20 mouse cellular contexts compared by ENCODE assay signal in genomic region chr2:24472111-24472510, GRCm38 (mm10). TPM values are rescaled to one million over a fixed set of nuclear protein-coding genes. Genes with fewer than 3 reads are reported as not detected.
DNase-seq lines count a peak whose midpoint lies in the region; ATAC-seq and TF ChIP-seq lines count a peak whose summit lies in the region.
"Had no signal": no experiment of that assay in that cellular context is flagged by ENCODE, and none has a peak within 500 bp of the region (broad histone marks: within the 10 kb centered on the region; RNA-seq: fewer than 3 reads in every experiment).

No protein-coding gene starts in this region.

- WGBS in forebrain, postnatal 0 days, result 6% methylated on average over 7 of the region's 7 CpGs
- WGBS in forebrain, embryonic 13.5 days, result 2% methylated on average over 7 of the region's 7 CpGs
- 4% methylated on average over 7 of the region's 7 CpGs for WGBS in midbrain, embryonic 10.5 days
- WGBS in midbrain, postnatal 0 days, result 11% methylated on average over 7 of the region's 7 CpGs
- 9% methylated on average over 7 of the region's 7 CpGs for WGBS in hindbrain, embryonic 14.5 days
- WGBS in neural tube, embryonic 15.5 days, result 5% methylated on average over 7 of the region's 7 CpGs

- H3K4me3 ChIP-seq in forebrain, postnatal 0 days (ENCODE audit: low read depth, low read length), result no peak overlapping the region
- no peak overlapping the region for H3K4me3 ChIP-seq in forebrain, embryonic 13.5 days
- H3K4me3 ChIP-seq in midbrain, embryonic 10.5 days, result no peak overlapping the region
- H3K4me3 ChIP-seq in midbrain, postnatal 0 days (ENCODE audit: low read depth, low read length), result no peak overlapping the region
- H3K4me3 ChIP-seq in hindbrain, embryonic 14.5 days (replicated peaks; ENCODE audit: low read length), result peak overlapping the region; percentile 38
- peak overlapping the region; percentile 22 for H3K4me3 ChIP-seq in neural tube, embryonic 15.5 days (replicated peaks)
- H3K4me3 ChIP-seq: embryonic facial prominence, embryonic 15.5 days; gastrocnemius, adult 2 months; heart, adult 2 months; layer of hippocampus, adult 2 months; left cerebral cortex, adult 2 months had no signal

- H3K27me3 ChIP-seq in forebrain, postnatal 0 days (ENCODE audit: insufficient read depth, low read length), result peaks cover 63% of the 10 kb centered on the region
- peaks cover 75% of the 10 kb centered on the region for H3K27me3 ChIP-seq in forebrain, embryonic 13.5 days
- peaks cover 98% of the 10 kb centered on the region for H3K27me3 ChIP-seq in midbrain, embryonic 10.5 days (ENCODE audit: low read depth, poor library complexity, severe bottlenecking)
- peaks cover 29% of the 10 kb centered on the region for H3K27me3 ChIP-seq in midbrain, postnatal 0 days (ENCODE audit: insufficient read depth, low read length)
- peaks cover 77% of the 10 kb centered on the region for H3K27me3 ChIP-seq in hindbrain, embryonic 14.5 days (ENCODE audit: control insufficient read depth, insufficient read depth, low read length)
- peaks cover 38% of the 10 kb centered on the region for H3K27me3 ChIP-seq in neural tube, embryonic 15.5 days (replicated peaks)

- no peaks in the 10 kb centered on the region for H3K4me1 ChIP-seq in forebrain, postnatal 0 days (ENCODE audit: insufficient read depth)
- H3K4me1 ChIP-seq in forebrain, embryonic 13.5 days, result peaks cover 11% of the 10 kb centered on the region
- peaks cover 41% of the 10 kb centered on the region for H3K4me1 ChIP-seq in midbrain, embryonic 10.5 days
- H3K4me1 ChIP-seq in midbrain, postnatal 0 days (ENCODE audit: insufficient read depth, low read length), result peaks cover 9% of the 10 kb centered on the region; the same call in 1 of the 2 replicates
- H3K4me1 ChIP-seq in hindbrain, embryonic 14.5 days (replicated peaks; ENCODE audit: control insufficient read depth, insufficient read depth, low read length), result peaks cover 15% of the 10 kb centered on the region
- peaks cover 31% of the 10 kb centered on the region for H3K4me1 ChIP-seq in neural tube, embryonic 15.5 days

- H3K9ac ChIP-seq in forebrain, postnatal 0 days, result no peak overlapping the region
- H3K9ac ChIP-seq in forebrain, embryonic 13.5 days, result no peak overlapping the region
- H3K9ac ChIP-seq in midbrain, postnatal 0 days (replicated peaks; ENCODE audit: low read length, poor library complexity, severe bottlenecking), result no peak overlapping the region
- 0 out of 2 replicates have a peak overlapping the region, but pooled peaks have one; percentile 62 for H3K9ac ChIP-seq in hindbrain, embryonic 14.5 days
- no peak overlapping the region for H3K9ac ChIP-seq in neural tube, embryonic 15.5 days (replicated peaks)
- H3K9ac ChIP-seq: embryonic facial prominence, embryonic 15.5 days had no signal

- no peak overlapping the region for H3K27ac ChIP-seq in forebrain, postnatal 0 days (ENCODE audit: low read depth, low read length)
- H3K27ac ChIP-seq in forebrain, embryonic 13.5 days, result no peak overlapping the region
- H3K27ac ChIP-seq in midbrain, embryonic 10.5 days (replicated peaks), result no peak overlapping the region
- H3K27ac ChIP-seq in midbrain, postnatal 0 days (ENCODE audit: low read depth, low read length), result no peak overlapping the region
- H3K27ac ChIP-seq in hindbrain, embryonic 14.5 days, result peak overlapping the region; percentile 49; the same call in 1 of the 2 replicates
- peak overlapping the region; percentile 28; the same call in 1 of the 2 replicates for H3K27ac ChIP-seq in neural tube, embryonic 15.5 days (replicated peaks)
- H3K27ac ChIP-seq: embryonic facial prominence, embryonic 15.5 days; gastrocnemius, adult 2 months; heart, adult 2 months; layer of hippocampus, adult 2 months; left cerebral cortex, adult 2 months; macrophage had no signal

- no peaks in the 10 kb centered on the region for H3K36me3 ChIP-seq in forebrain, postnatal 0 days (ENCODE audit: insufficient read depth)
- no peaks in the 10 kb centered on the region for H3K36me3 ChIP-seq in forebrain, embryonic 13.5 days (ENCODE audit: poor library complexity, severe bottlenecking)
- H3K36me3 ChIP-seq in midbrain, embryonic 10.5 days, result no peaks in the 10 kb centered on the region
- H3K36me3 ChIP-seq in midbrain, postnatal 0 days (ENCODE audit: insufficient read depth, low read length), result no peaks in the 10 kb centered on the region
- H3K36me3 ChIP-seq in hindbrain, embryonic 14.5 days (replicated peaks; ENCODE audit: control insufficient read depth, insufficient read depth), result no peaks in the 10 kb centered on the region
- no peaks in the 10 kb centered on the region for H3K36me3 ChIP-seq in neural tube, embryonic 15.5 days
- H3K36me3 ChIP-seq: embryonic facial prominence, embryonic 15.5 days had no signal

- ATAC-seq in forebrain, postnatal 0 days, result no peak
- no peak for ATAC-seq in forebrain, embryonic 13.5 days
- no peak for ATAC-seq in midbrain, postnatal 0 days (ENCODE audit: low FRiP score)
- no peak for ATAC-seq in hindbrain, embryonic 14.5 days (ENCODE audit: low FRiP score)
- ATAC-seq in neural tube, embryonic 15.5 days (ENCODE audit: low FRiP score), result no peak
- ATAC-seq: activated CD4-positive, CD25-positive, alpha-beta regulatory T cell, adult 4 months; inflammation-experienced regulatory T-cells, adult 6 months had no signal

- no peak overlapping the region for H3K4me2 ChIP-seq in forebrain, postnatal 0 days (ENCODE audit: low read depth)
- H3K4me2 ChIP-seq in forebrain, embryonic 13.5 days, result no peak overlapping the region
- H3K4me2 ChIP-seq in midbrain, postnatal 0 days (ENCODE audit: low read depth, low read length, poor library complexity, severe bottlenecking), result no peak overlapping the region
- peak overlapping the region; percentile 55 for H3K4me2 ChIP-seq in hindbrain, embryonic 14.5 days (replicated peaks)
- H3K4me2 ChIP-seq in neural tube, embryonic 15.5 days, result peak overlapping the region; percentile 35
- H3K4me2 ChIP-seq: embryonic facial prominence, embryonic 15.5 days had no signal

- H3K9me3 ChIP-seq in forebrain, postnatal 0 days (ENCODE audit: low read length), result no peaks in the 10 kb centered on the region
- no peaks in the 10 kb centered on the region for H3K9me3 ChIP-seq in forebrain, embryonic 13.5 days (replicated peaks)
- H3K9me3 ChIP-seq in midbrain, embryonic 10.5 days (replicated peaks), result no peaks in the 10 kb centered on the region
- H3K9me3 ChIP-seq in midbrain, postnatal 0 days (ENCODE audit: low read length), result no peaks in the 10 kb centered on the region
- H3K9me3 ChIP-seq in hindbrain, embryonic 14.5 days (ENCODE audit: control insufficient read depth, low read length), result no peaks in the 10 kb centered on the region
- no peaks in the 10 kb centered on the region for H3K9me3 ChIP-seq in neural tube, embryonic 15.5 days (replicated peaks)
- H3K9me3 ChIP-seq: embryonic facial prominence, embryonic 15.5 days had no signal

- no peak for TF ChIP-seq CTCF in forebrain, postnatal 0 days (IDR thresholded peaks at IDR 0.05; ENCODE audit: low read depth)
- no peak for TF ChIP-seq CTCF in midbrain, postnatal 0 days (IDR thresholded peaks at IDR 0.05)

- peak; percentile 38 for DNase-seq in forebrain, postnatal 0 days
- peak; percentile 23 for DNase-seq in midbrain, embryonic 10.5 days (ENCODE audit: low spot score)
- DNase-seq in midbrain, postnatal 0 days (ENCODE audit: low spot score), result no peak
- DNase-seq in hindbrain, embryonic 14.5 days (ENCODE audit: low spot score), result no peak
- DNase-seq in frontal cortex, postnatal 14 days (ENCODE audit: low spot score in 2 of 2), result no peak
- DNase-seq in frontal cortex, postnatal 10 days (ENCODE audit: low spot score in 2 of 2), result no peak
- DNase-seq: cerebellum, postnatal 25 days; gastrocnemius, adult 2 months; heart, adult 2 months had no signal

RNA-seq across cellular contexts. Expression of gene Pax8, which starts 3.3 kb away (rescaled TPM):
- total RNA-seq in forebrain, postnatal 0 days (2014; rRNA removed), result not detected in 2 replicates
- polyA plus RNA-seq in forebrain, postnatal 0 days (2015; fragmentation: Nextera tagmentation; extraction: Ambion mirVana), result 0.18 and 0.19 TPM in 2 replicates
- 0.09 TPM in 2 replicates for polyA plus RNA-seq in forebrain, embryonic 13.5 days (2015; fragmentation: Nextera tagmentation; extraction: Ambion mirVana)
- polyA plus RNA-seq in midbrain, embryonic 10.5 days (2016; fragmentation: Nextera tagmentation; extraction: Ambion mirVana), result 6.8 and 7.2 TPM in 2 replicates
- 6.4 and 13.3 TPM in 2 replicates for total RNA-seq in midbrain, postnatal 0 days (2014; rRNA removed)
- polyA plus RNA-seq in midbrain, postnatal 0 days (2015; fragmentation: Nextera tagmentation; extraction: Ambion mirVana), result 2.7 and 4.0 TPM in 2 replicates
- polyA plus RNA-seq in hindbrain, embryonic 14.5 days (2014; fragmentation: Nextera tagmentation; extraction: Ambion mirVana), result 24.5 and 33.0 TPM in 2 replicates
- 38.0 and 42.0 TPM in 2 replicates for polyA plus RNA-seq in neural tube, embryonic 15.5 days (2015; fragmentation: Nextera tagmentation; extraction: Ambion mirVana)
- total RNA-seq: gastrocnemius, adult 2 months; heart, adult 2 months; layer of hippocampus, adult 2 months; left cerebral cortex, adult 2 months; monocyte, adult 5-6 weeks had no signal
- polyA plus RNA-seq: activated CD4-positive, CD25-positive, alpha-beta regulatory T cell, adult 4 months; heart, adult 2 months; heart, postnatal 0 days; inflammation-experienced regulatory T-cells, adult 6 months; limb, embryonic 14.5 days; macrophage had no signal

Comparison
In these comparisons a context has a peak if more than half of its experiments do, and no peak if none do; other contexts are left out.
1. DNase-seq: peak in forebrain, postnatal 0 days (single experiment) and midbrain, embryonic 10.5 days (single experiment); none in midbrain, postnatal 0 days (single experiment), hindbrain, embryonic 14.5 days (single experiment), frontal cortex, postnatal 14 days (0 of 2) and frontal cortex, postnatal 10 days (0 of 2).
2. H3K27ac ChIP-seq: peak in hindbrain, embryonic 14.5 days (single experiment) and neural tube, embryonic 15.5 days (single experiment); none in forebrain, postnatal 0 days (single experiment), forebrain, embryonic 13.5 days (single experiment), midbrain, embryonic 10.5 days (single experiment) and midbrain, postnatal 0 days (single experiment).
3. H3K4me2 ChIP-seq: peak in hindbrain, embryonic 14.5 days (single experiment) and neural tube, embryonic 15.5 days (single experiment); none in forebrain, postnatal 0 days (single experiment), forebrain, embryonic 13.5 days (single experiment) and midbrain, postnatal 0 days (single experiment).
4. H3K4me3 ChIP-seq: peak in hindbrain, embryonic 14.5 days (single experiment) and neural tube, embryonic 15.5 days (single experiment); none in forebrain, postnatal 0 days (single experiment), forebrain, embryonic 13.5 days (single experiment), midbrain, embryonic 10.5 days (single experiment) and midbrain, postnatal 0 days (single experiment).